Mouse (Mus musculus) kidney, adult 10 weeks (tissue): Measurements from ENCODE around the gene Scgb2a2. TPM values are rescaled to one million over a fixed set of nuclear protein-coding genes. Genes with fewer than 3 reads are reported as not detected.

Experiments used
- polyA plus RNA-seq: library from polyadenylated mRNA; stranded (reverse); fragments of 350-450 nt; fragmentation: Illumina TruSeq; extraction: RNeasy Lipid Tissue Mini Kit (QIAGEN cat#74804); gene quantifications from one replicate; pipeline ENCODE4 v1.2.3, GENCODE M21; 2014; ENCODE audit warnings: low read depth, low replicate concordance

Scgb2a2 gene
- not detected for polyA plus RNA-seq

DNA sequence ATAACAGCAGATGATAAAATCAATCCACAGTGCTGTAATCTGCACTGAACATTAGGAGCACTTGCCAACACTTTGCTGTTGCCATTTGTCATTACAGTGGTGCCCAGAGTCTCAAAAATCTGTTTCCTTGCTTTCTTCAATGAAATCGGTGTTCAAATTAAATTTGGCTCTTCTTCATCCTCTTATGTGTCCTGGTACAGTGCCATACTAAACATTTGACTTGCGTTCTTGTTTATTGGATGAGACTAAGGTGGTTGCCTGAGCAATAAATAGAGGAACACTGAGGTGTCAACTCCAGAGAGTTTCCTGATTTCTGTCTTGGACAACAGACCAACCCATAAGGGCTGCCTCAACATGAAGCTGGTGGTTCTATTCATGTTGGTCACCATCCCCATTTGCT lies at the start of gene Scgb2a2:
Gene Scgb2a2 (plus strand): TSS at position 301 of the 400 bp plus-strand sequence.

DNA sequence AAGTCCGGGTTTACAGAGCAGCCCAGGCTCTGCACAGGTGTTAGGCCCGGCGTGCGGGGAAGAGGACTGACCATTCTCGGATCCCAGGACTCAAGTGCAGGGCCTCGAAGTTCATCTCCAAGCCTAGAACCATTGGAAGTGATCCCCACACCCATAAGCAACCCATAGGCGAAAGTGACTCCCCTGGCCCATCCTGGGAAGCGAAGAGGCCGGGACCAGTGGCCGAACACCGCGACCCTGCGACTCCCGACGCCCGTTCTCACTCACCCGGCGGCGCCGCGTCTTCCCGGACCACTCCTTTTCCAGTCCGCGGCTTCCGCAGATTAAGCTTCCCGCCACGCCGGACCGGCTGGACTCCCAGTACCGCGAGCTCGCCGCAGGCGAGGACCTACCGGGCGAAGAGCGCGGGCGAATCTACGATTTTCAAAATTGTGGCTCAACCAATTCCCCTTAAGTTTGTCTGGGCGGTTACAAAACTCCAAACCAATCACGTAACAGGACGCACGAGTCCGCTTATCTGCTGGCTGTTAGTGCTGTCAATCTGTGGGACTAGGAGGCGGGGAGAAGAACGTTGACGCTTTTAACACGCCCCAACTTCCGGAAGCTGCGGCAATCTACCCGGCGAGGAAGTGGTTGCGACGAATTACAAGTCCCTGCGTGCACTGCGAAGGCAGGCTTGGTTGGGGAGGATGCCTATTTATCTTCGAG lies 51.9 kb downstream of the Scgb2a2 start, which contains the start of gene Incenp:
Gene Incenp (minus strand): TSS at position 480 of the 708 bp plus-strand sequence.

Other genes with a start within 250 kb of the Scgb2a2 start
- gene Incenp, start 52.0 kb downstream of the Scgb2a2 start, polyA plus RNA-seq, result 0.73 TPM
- 3,567 TPM for gene Fth1, start 133.0 kb downstream of the Scgb2a2 start, polyA plus RNA-seq
- gene Best1, start 154.1 kb downstream of the Scgb2a2 start, polyA plus RNA-seq, result 0.20 TPM
- gene Rab3il1, start 154.1 kb downstream of the Scgb2a2 start, polyA plus RNA-seq, result 3.1 TPM
- 61.0 TPM for gene Fads3, start 194.0 kb downstream of the Scgb2a2 start, polyA plus RNA-seq